In genomic region chr5:9911089-9911473, GRCm38 (mm10) we compare ENCODE assay signal across 12 mouse cellular contexts.
"Had no signal": no experiment of that assay in that cellular context is flagged by ENCODE, and none has a peak within 500 bp of the region (broad histone marks: within the 10 kb centered on the region; RNA-seq: fewer than 3 reads in every experiment).

No protein-coding gene starts in this region.

- DNase-seq: kidney, adult 2 months; kidney, postnatal 14 days; lung, embryonic 14.5 days; lung, postnatal 10 days; lung, postnatal 4 days; thymus, postnatal 4 days had no signal

- H3K9me3 ChIP-seq: kidney, embryonic 15.5 days; limb, embryonic 15.5 days; liver, embryonic 12.5 days; neural tube, embryonic 12.5 days had no signal

- ATAC-seq: liver, embryonic 12.5 days had no signal

- H3K36me3 ChIP-seq: kidney, embryonic 15.5 days; limb, embryonic 15.5 days; liver, embryonic 12.5 days; neural tube, embryonic 12.5 days had no signal

- H3K4me3 ChIP-seq: kidney, embryonic 15.5 days; limb, embryonic 15.5 days; liver, embryonic 12.5 days; myocyte; neural tube, embryonic 12.5 days had no signal

- H3K27me3 ChIP-seq: kidney, embryonic 15.5 days; limb, embryonic 15.5 days; liver, embryonic 12.5 days; neural tube, embryonic 12.5 days had no signal

- H3K27ac ChIP-seq: kidney, embryonic 15.5 days; limb, embryonic 15.5 days; liver, embryonic 12.5 days; neural tube, embryonic 12.5 days; stomach, postnatal 0 days had no signal

- H3K4me2 ChIP-seq: kidney, embryonic 15.5 days; limb, embryonic 15.5 days; liver, embryonic 12.5 days; lung, embryonic 14.5 days; neural tube, embryonic 12.5 days had no signal

- H3K4me1 ChIP-seq: kidney, embryonic 15.5 days; limb, embryonic 15.5 days; liver, embryonic 12.5 days; neural tube, embryonic 12.5 days had no signal

- H3K9ac ChIP-seq: kidney, embryonic 15.5 days; limb, embryonic 15.5 days; liver, embryonic 12.5 days; lung, embryonic 14.5 days; neural tube, embryonic 12.5 days had no signal
